Mouse (Mus musculus) ES-Bruce4 (cell line): ENCODE data around the gene Dnah3. TPM values are rescaled to one million over a fixed set of nuclear protein-coding genes. Genes with fewer than 3 reads are reported as not detected.

Experiments
- H3K27ac ChIP-seq: 2 replicates; pipeline ENCODE4 v1.5.1; 2012; ENCODE audit warnings: low read length, inconsistent platforms; ENCODE audit not compliant: insufficient read depth
- H3K27me3 ChIP-seq: 2 replicates; pipeline ENCODE4 v1.6.1; 2012; ENCODE audit warnings: mild to moderate bottlenecking, low read length, inconsistent platforms; ENCODE audit not compliant: control insufficient read depth, poor library complexity, insufficient read depth, severe bottlenecking
- H3K36me3 ChIP-seq: 2 replicates; pipeline ENCODE4 v1.6.1; 2012; ENCODE audit warnings: inconsistent platforms, mild to moderate bottlenecking, low read length, moderate library complexity; ENCODE audit not compliant: control insufficient read depth, poor library complexity, insufficient read depth, severe bottlenecking
- H3K4me1 ChIP-seq: one replicate; pipeline ENCODE4 v1.8.1; 2011; ENCODE audit warnings: low read length; ENCODE audit not compliant: control insufficient read depth, insufficient read depth
- H3K4me3 ChIP-seq: 2 replicates; pipeline ENCODE4 v1.5.1; 2011; ENCODE audit warnings: low read depth, mild to moderate bottlenecking, low read length
- H3K9ac ChIP-seq: 2 replicates; pipeline ENCODE4 v1.6.1; 2012; ENCODE audit warnings: low read depth, mild to moderate bottlenecking, inconsistent platforms; ENCODE audit not compliant: poor library complexity, severe bottlenecking
- H3K9me3 ChIP-seq: replicated peaks from 2 replicates; pipeline ENCODE4 v1.6.1; 2012; ENCODE audit warnings: mild to moderate bottlenecking, low read length, inconsistent platforms; ENCODE audit not compliant: control insufficient read depth, poor library complexity, insufficient read depth, severe bottlenecking
- CTCF ChIP-seq: IDR thresholded peaks from one replicate; pipeline ENCODE4 v1.8.1; 2011; ENCODE audit warnings: low read depth, low read length
- EP300 ChIP-seq: IDR thresholded peaks from 2 replicates; pipeline ENCODE4 v1.6.1; 2011; ENCODE audit warnings: low read depth, low read length; ENCODE audit not compliant: insufficient read depth
- POLR2A ChIP-seq: IDR thresholded peaks from one replicate; pipeline ENCODE4 v1.8.1; 2011; ENCODE audit warnings: low read length; ENCODE audit not compliant: insufficient read depth
- polyA plus RNA-seq: library from polyadenylated mRNA; stranded (reverse); fragments of >200 nt; gene quantifications from 2 replicates; pipeline ENCODE4 v1.2.4, GENCODE M21; 2011; ENCODE audit warnings: low read depth; ENCODE audit not compliant: missing spikeins, insufficient read depth, insufficient read length

Gene Dnah3
- polyA plus RNA-seq, 1 experiment = not detected

DNA sequence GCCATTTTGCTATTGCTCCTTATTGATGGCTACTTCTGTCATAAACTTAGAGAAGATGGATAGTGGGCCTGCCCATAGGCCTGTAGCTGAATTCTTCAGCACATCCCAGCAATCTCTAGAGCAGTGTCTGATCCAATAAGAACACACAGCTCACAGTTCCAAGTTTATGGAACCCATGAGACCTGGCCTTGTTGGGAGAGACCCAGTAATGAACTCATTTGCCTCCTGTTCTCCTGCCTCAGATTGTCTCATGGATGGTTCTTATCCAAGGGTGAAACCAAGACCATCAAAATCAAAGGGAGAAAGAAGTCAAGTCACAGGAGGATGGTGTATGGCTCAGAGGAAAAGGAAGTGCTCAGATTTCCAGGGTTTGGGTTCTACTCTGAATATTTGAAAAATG lies 44.6 kb downstream of the Dnah3 start:
- Histone ChIP-seq H3K4me1 (no peaks in the 10 kb centered on the region), H3K36me3 (no peaks in the 10 kb centered on the region), H3K4me3 (no peak overlapping the region), H3K9me3 (no peaks in the 10 kb centered on the region), H3K27me3 (no peaks in the 10 kb centered on the region), H3K9ac (no peak overlapping the region), H3K27ac (no peak overlapping the region)
- no peak for TF ChIP-seq CTCF

DNA sequence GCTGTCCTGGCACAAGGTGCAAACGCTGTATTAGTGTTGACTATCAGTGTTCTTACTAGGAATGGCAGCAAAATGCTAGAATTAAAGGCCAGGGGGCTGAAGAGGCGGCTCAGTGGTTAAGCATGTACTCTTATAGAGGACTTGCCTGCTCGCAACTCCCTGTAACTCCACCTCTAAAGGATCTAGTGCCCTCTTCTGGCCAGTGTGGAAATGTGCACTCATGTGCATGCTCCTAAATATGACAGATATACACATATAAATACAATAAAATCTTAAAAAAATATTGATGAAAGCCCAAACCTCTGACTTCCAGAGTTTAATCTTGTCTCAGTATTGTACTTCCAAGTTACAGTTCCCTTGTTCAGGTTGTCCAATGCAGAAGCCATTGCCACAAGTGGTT lies 51.1 kb downstream of the Dnah3 start:
- Histone ChIP-seq H3K9ac (no peak overlapping the region), H3K4me1 (no peaks in the 10 kb centered on the region)
- no peak for TF ChIP-seq POLR2A
- peak; percentile 2 for TF ChIP-seq CTCF

DNA sequence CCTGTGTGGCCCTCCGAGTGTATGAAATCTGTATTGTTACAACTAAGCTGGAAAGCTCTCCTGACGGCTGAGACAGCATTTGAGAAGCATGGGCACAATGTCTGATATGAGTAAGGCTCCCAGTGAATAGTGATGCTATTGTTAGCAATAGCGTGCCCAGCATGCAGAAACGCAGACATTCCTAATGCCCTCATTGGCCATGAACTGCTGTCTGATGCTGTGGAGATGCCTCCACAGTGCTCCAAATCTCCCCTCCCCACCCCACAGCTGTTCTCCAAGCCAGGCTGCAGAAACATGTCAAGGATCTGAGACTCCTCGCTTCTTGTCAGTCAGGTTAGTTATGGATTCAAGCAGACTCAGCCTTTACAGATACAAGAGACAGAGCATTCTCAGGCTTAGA lies 58.7 kb downstream of the Dnah3 start:
- H3K4me3 ChIP-seq = no peak overlapping the region
- no peak for TF ChIP-seq CTCF
- no peak for TF ChIP-seq POLR2A
- no peak for TF ChIP-seq EP300

More for the DNA sequence above, 51.1 kb downstream of the Dnah3 start:
- Histone ChIP-seq H3K27me3 (no peaks in the 10 kb centered on the region), H3K4me3 (no peak overlapping the region), H3K36me3 (no peaks in the 10 kb centered on the region), H3K27ac (no peak overlapping the region), H3K9me3 (no peaks in the 10 kb centered on the region)

DNA sequence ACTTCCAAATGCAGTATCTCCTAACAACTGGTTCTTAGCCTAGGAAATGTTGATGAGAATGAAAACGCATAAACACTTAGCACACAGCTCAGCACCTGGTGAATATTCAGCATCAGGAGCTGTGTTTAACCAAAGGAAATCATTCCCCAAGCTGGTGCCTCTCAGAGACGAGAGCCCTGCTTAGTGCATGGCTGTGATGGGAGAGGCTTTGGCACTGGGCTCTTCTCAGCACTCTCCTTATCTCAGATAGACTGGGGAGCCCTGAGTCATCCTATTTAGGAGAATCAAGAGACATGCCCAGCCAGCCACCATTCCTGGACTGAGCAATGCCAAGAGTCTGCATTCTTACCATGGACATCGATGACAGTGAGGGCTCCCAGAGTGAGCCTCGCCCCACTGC lies 60.1 kb downstream of the Dnah3 start:
- no peak overlapping the region for H3K9ac ChIP-seq
- no peaks in the 10 kb centered on the region for H3K36me3 ChIP-seq
- TF ChIP-seq POLR2A = no peak
- TF ChIP-seq EP300 = no peak
- no peak for TF ChIP-seq CTCF
- no peaks in the 10 kb centered on the region; the same call in 1 of the 2 replicates for H3K9me3 ChIP-seq
- no peak overlapping the region for H3K4me3 ChIP-seq
- no peaks in the 10 kb centered on the region for H3K4me1 ChIP-seq
- H3K27me3 ChIP-seq = no peaks in the 10 kb centered on the region
- no peak overlapping the region for H3K27ac ChIP-seq

More for the DNA sequence above, 58.7 kb downstream of the Dnah3 start:
- no peaks in the 10 kb centered on the region for H3K4me1 ChIP-seq
- H3K9me3 ChIP-seq = no peaks in the 10 kb centered on the region; the same call in 1 of the 2 replicates
- no peaks in the 10 kb centered on the region for H3K27me3 ChIP-seq
- H3K9ac ChIP-seq = no peak overlapping the region
- H3K36me3 ChIP-seq = no peaks in the 10 kb centered on the region
- H3K27ac ChIP-seq = no peak overlapping the region

DNA sequence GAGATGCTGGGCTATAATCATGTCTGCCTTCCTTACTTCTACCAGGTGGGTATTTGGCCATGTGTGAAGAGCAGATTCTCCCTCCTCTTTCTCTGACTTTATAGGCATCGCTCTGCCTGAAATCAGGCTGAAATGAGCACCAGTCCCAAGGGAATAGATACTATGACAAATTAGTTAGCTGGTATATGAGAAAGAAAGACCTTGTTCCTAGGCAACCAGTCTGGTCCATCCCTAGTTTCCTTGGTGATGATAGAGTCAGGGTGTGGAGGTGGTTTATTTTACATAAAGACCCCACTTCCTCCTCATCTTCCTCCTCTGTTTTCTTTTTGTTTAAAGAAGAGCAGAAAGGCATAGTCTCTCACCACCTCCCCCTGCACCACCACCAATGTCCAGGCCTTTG lies 60.5 kb downstream of the Dnah3 start:
- Histone ChIP-seq H3K27me3 (no peaks in the 10 kb centered on the region), H3K4me3 (no peak overlapping the region)

DNA sequence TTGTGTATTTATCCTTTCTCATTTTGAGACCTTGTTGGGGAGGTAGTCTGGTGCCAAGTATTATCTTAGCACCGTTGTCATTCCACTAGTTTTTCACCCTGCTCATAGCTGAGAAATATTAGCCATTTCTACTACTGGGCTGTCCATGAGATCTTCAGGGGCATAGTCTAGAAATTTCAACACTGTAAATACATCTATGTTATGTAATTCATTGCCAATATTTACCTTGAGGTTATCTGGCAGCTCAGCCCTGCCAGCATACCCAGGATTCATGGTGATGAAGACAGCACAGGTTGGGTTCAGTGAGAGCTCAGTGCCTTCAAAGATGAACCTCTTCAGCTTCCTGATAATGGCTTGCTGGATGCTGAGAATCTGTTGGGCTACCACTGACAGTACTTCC lies 66.4 kb downstream of the Dnah3 start:
- Histone ChIP-seq H3K36me3 (no peaks in the 10 kb centered on the region), H3K4me3 (no peak overlapping the region), H3K4me1 (no peaks in the 10 kb centered on the region), H3K9me3 (no peaks in the 10 kb centered on the region; the same call in 1 of the 2 replicates), H3K27ac (no peak overlapping the region), H3K9ac (no peak overlapping the region), H3K27me3 (no peaks in the 10 kb centered on the region)
- no peak for TF ChIP-seq POLR2A
- no peak for TF ChIP-seq CTCF
- no peak for TF ChIP-seq EP300

More for the DNA sequence above, 60.5 kb downstream of the Dnah3 start:
- Histone ChIP-seq H3K9me3 (no peaks in the 10 kb centered on the region; the same call in 1 of the 2 replicates), H3K4me1 (no peaks in the 10 kb centered on the region), H3K27ac (no peak overlapping the region), H3K36me3 (no peaks in the 10 kb centered on the region), H3K9ac (no peak overlapping the region)
- TF ChIP-seq POLR2A = no peak
- TF ChIP-seq CTCF = no peak
- no peak for TF ChIP-seq EP300
